Mouse (Mus musculus): ENCODE data around the gene D7Ertd443e. TPM values are rescaled to one million over a fixed set of nuclear protein-coding genes. Genes with fewer than 3 reads are reported as not detected.

D7Ertd443e gene
- total RNA-seq, 2 experiments from 2014 or later, result 3.2 to 4.4 TPM

DNA sequence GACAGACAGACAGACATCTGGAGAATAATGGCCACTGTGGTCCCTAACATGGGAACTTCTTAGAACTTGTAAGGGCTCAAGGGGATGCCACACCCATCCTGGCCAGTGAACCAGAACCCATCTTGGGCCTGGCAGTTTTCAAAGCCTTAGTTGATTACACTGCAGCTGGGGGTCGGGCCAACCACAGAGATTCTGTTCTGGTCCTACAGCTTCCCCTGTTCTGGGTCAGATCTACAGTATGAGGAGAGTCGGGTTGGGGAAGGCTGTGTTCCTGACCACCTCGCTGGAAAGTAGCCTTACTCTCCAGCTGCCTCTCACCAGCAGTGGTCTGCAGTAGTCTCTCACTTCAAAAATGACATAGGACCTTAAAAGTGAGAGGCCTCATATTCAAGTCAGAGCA lies 159.2 kb downstream of the D7Ertd443e start:
- DNase-seq, result no peak

DNA sequence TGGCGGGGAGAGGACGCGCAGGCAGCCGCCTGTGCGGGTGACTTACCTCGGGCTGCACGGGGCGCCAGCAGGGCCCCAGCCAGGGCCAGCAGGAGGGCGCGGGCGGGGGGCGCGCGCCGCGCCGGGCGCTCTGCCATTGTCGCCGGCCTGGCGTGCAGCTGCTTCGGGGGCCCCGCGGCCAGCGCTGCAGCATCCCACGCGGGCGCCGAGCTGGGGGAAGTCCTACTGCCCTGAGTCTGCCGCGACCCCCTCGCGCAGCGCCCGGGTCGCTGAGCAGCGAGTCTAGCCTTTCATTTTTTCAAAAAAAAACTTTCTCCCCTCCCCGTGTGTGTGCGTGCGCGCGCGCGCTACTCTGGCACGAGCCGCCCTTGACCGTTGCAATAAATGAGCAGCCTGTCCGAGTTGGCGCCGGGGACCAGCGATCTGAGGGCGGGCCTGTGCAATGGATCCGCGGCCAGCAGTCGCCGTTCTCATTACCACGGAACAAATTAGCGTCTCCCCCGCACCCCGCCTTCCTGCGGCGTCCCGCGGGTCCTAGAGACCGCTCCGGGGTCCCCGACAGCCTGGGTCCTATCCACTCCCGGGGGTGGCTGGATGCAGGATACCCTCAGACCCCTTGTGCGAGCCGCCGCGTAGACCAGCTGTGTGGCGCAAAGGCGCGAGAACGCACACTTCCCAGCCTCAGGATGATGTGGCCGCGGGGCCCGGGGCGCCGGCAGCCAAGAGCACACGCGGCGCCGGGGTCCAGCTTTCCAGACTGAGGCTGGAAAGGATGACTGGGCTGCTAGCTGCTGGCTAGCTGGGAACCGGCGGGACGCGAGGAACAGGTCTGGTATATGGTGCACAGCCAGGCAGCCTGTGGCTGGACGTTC lies 160.5 kb downstream of the D7Ertd443e start:
- DNase-seq, result peak; percentile 75

DNA sequence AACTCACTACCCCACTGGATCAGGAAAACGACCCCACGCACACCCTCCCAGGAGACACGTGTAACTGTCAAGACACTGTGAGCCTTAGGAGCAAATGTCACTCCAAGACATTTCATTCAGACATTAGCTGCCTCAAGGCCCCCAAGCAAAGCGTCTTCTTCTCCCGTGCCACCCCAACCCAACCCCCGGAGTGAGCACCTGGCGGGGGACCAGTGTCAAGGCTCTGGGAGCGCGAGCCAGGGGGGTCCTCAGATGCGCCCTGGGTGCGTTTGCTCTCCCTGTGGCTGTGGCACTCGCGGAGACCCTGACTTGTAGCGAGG lies 161.1 kb downstream of the D7Ertd443e start:
- DNase-seq, result peak; percentile 15

GRCm38 (mm10) chr7:134223444-134224161 lies 161.9 kb downstream of the D7Ertd443e start:
- peak; percentile 90 for DNase-seq

Other genes starting within 250 kb of the D7Ertd443e start
- gene Adam12, start 153.5 kb downstream of the D7Ertd443e start, total RNA-seq (2021), result 10 to 100 TPM in 1 of 2 experiments, 1 to 10 TPM in 1; 9.2 to 10.6 TPM